Mouse (Mus musculus) testis, postnatal 14 days (tissue): ENCODE measurements around the gene Paox.

ENCODE experiments used
- DNase-seq: peaks from one replicate; pipeline ENCODE4 v3.0.0; 2021; ENCODE audit warnings: low spot score

Paox gene

GRCm38 (mm10) chr7:140172936-140173335 lies 57.3 kb downstream of the Paox start, which contains the start of gene Olfr523:
Olfr523 (plus strand) TSS chr7:140173217.
- no peak for DNase-seq

- DNase-seq, result no peak
Observed at GRCm38 (mm10) chr7:140179176-140179575, 63.6 kb downstream of the Paox start.

- DNase-seq, result no peak
Observed at GRCm38 (mm10) chr7:140180692-140181091, 65.1 kb downstream of the Paox start.

- no peak for DNase-seq
Observed at GRCm38 (mm10) chr7:140184206-140184605, 68.6 kb downstream of the Paox start.
